Mouse (Mus musculus): ENCODE data around the gene Nudt9.

GRCm38 (mm10) chr5:104061936-104062772 lies 16.0 kb downstream of the Nudt9 start:
- no peak for TF ChIP-seq CTCF (IDR thresholded peaks at IDR 0.05; ENCODE audit: borderline replicate concordance, insufficient read depth, low read length)
- no peak for TF ChIP-seq POLR2A (IDR thresholded peaks at IDR 0.05; ENCODE audit: low read depth, low read length)
